Mouse (Mus musculus): ENCODE results near the gene Rps6kc1.

- TF ChIP-seq CTCF (IDR thresholded peaks at IDR 0.05; ENCODE audit: borderline replicate concordance, insufficient read depth, low read length), result no peak
- TF ChIP-seq POLR2A (IDR thresholded peaks at IDR 0.05; ENCODE audit: low read depth, low read length), result no peak
These were observed 159.6 kb downstream of the Rps6kc1 start for GRCm38 (mm10) chr1:190751794-190752570.

All from embryonic fibroblast, embryonic 13.5 days (primary cell).